Mouse (Mus musculus) cortical plate, adult 2 months (tissue): ENCODE results near the gene 2700081O15Rik. TPM values are rescaled to one million over a fixed set of nuclear protein-coding genes. Genes with fewer than 3 reads are reported as not detected.

Experiments
- H3K27ac ChIP-seq: fragments of 200-500 bp; 2 replicates; pipeline ENCODE4 v1.5.1; 2012; ENCODE audit warnings: low read length, control low read depth, inconsistent platforms; ENCODE audit not compliant: insufficient read depth
- H3K4me1 ChIP-seq: fragments of 200-500 bp; 2 replicates; pipeline ENCODE4 v1.6.1; 2011; ENCODE audit warnings: low read length; ENCODE audit not compliant: control insufficient read depth, insufficient read depth
- H3K4me3 ChIP-seq: fragments of 200-500 bp; 2 replicates; pipeline ENCODE4 v1.5.1; 2011; ENCODE audit warnings: mild to moderate bottlenecking, low read length, control low read depth; ENCODE audit not compliant: insufficient read depth
- CTCF ChIP-seq: fragments of 200-500 bp; IDR thresholded peaks from 2 replicates; pipeline ENCODE4 v1.5.1; 2011; ENCODE audit warnings: mild to moderate bottlenecking, control low read depth, low read length; ENCODE audit not compliant: insufficient read depth; ENCODE audit errors: extremely low read depth
- POLR2A ChIP-seq: fragments of 200-500 bp; IDR thresholded peaks from 2 replicates; pipeline ENCODE4 v1.6.1; 2011; ENCODE audit warnings: mild to moderate bottlenecking, low read length, control low read depth; ENCODE audit not compliant: insufficient read depth; ENCODE audit errors: extremely low read depth
- polyA plus RNA-seq: library from polyadenylated mRNA; depleted of rRNA; stranded (reverse); fragments of >200 nt; gene quantifications from 2 replicates; pipeline ENCODE4 v1.2.3, GENCODE M21; 2012; rRNA removed

The 2700081O15Rik gene
- polyA plus RNA-seq, 1 experiment: 26.7 TPM

DNA sequence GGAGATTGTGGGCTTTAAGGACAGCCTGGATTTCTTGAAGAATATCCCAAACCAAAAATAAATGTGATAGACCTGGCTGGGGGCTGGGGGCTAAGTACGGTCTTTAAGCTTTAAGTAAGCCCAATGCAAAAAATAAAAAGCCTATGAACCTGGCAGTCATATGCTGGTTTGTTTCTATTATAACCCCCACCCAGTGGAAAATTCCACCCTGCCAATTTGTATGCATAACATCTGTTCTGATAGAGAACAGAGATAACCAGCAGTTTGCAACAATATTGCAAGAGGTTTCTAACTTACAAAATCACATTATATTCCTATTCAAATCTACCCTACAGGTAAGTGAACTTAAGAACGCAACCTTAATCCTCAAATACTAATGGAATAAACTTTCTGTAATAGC is 53.2 kb downstream of the 2700081O15Rik start:
- Histone ChIP-seq H3K4me1 (no peaks in the 10 kb centered on the region; the same call in 1 of the 2 replicates), H3K27ac (no peak overlapping the region), H3K4me3 (no peak overlapping the region)
- TF ChIP-seq CTCF: no peak
- no peak for TF ChIP-seq POLR2A

Other genes starting within 250 kb of the 2700081O15Rik start
- gene Otub1, start 211.3 kb upstream of the 2700081O15Rik start, polyA plus RNA-seq: 265 TPM in 2 replicates
- gene Cox8a, start 200.0 kb upstream of the 2700081O15Rik start, polyA plus RNA-seq: 1,448 and 1,495 TPM in 2 replicates
- gene Naa40, start 176.4 kb upstream of the 2700081O15Rik start, polyA plus RNA-seq: 62.4 and 64.7 TPM in 2 replicates
- gene Rcor2, start 150.3 kb upstream of the 2700081O15Rik start, polyA plus RNA-seq: 18.9 and 21.8 TPM in 2 replicates
- gene Mark2, start 75.8 kb upstream of the 2700081O15Rik start, polyA plus RNA-seq: 102 and 103 TPM in 2 replicates
- gene Spindoc, start 34.6 kb upstream of the 2700081O15Rik start, polyA plus RNA-seq: 22.6 and 22.8 TPM in 2 replicates
- 810 and 857 TPM in 2 replicates for gene Rtn3, start 65.7 kb downstream of the 2700081O15Rik start, polyA plus RNA-seq
- gene Atl3, start 76.4 kb downstream of the 2700081O15Rik start, polyA plus RNA-seq: 17.2 and 19.4 TPM in 2 replicates
- gene Pla2g16, start 139.8 kb downstream of the 2700081O15Rik start, polyA plus RNA-seq: 37.3 and 45.4 TPM in 2 replicates
- gene Lgals12, start 189.6 kb downstream of the 2700081O15Rik start, polyA plus RNA-seq: 0.72 and 0.79 TPM in 2 replicates
- 0.23 TPM in 1 of 2 replicates, not detected in the other for gene Hrasls5, start 194.9 kb downstream of the 2700081O15Rik start, polyA plus RNA-seq